Mouse (Mus musculus) heart, embryonic 16.5 days (tissue): ENCODE results near the gene Gm37240. TPM values are rescaled to one million over a fixed set of nuclear protein-coding genes. Genes with fewer than 3 reads are reported as not detected.

Source experiments
- ATAC-seq: fragments of 200-750 bp; cut with Nextera tagmentation; replicated peaks from 2 replicates; pipeline ENCODE4 v1.8.0; 2017; ENCODE audit warnings: moderate number of reproducible peaks; ENCODE audit not compliant: insufficient read depth, low FRiP score; ENCODE audit errors: extremely low read depth
- H3K27ac ChIP-seq: fragments of 300-500 bp; sonication (generic); 2 replicates; pipeline ENCODE4 v1.5.1; 2014; ENCODE audit warnings: mild to moderate bottlenecking, low read length, control low read depth, moderate library complexity
- H3K27me3 ChIP-seq: fragments of 300-500 bp; sonication (generic); 2 replicates; pipeline ENCODE4 v1.6.1; 2014; ENCODE audit warnings: low read length, mixed read lengths; ENCODE audit not compliant: control insufficient read depth, insufficient read depth
- H3K36me3 ChIP-seq: fragments of 300-500 bp; sonication (generic); 2 replicates; pipeline ENCODE4 v1.6.1; 2014; ENCODE audit not compliant: control insufficient read depth, insufficient read depth
- H3K4me1 ChIP-seq: fragments of 300-500 bp; sonication (generic); 2 replicates; pipeline ENCODE4 v1.6.1; 2014; ENCODE audit warnings: low read length, mixed read lengths; ENCODE audit not compliant: control insufficient read depth, insufficient read depth
- H3K4me2 ChIP-seq: fragments of 300-500 bp; sonication (generic); 2 replicates; pipeline ENCODE4 v1.6.1; 2014; ENCODE audit warnings: low read depth, mild to moderate bottlenecking, control low read depth, low read length
- H3K4me3 ChIP-seq: fragments of 300-500 bp; sonication (generic); 2 replicates; pipeline ENCODE4 v1.5.1; 2014; ENCODE audit warnings: mild to moderate bottlenecking, control low read depth, low read length
- H3K9ac ChIP-seq: fragments of 300-500 bp; sonication (generic); 2 replicates; pipeline ENCODE4 v1.6.1; 2014; ENCODE audit warnings: low read length, control low read depth
- H3K9me3 ChIP-seq: fragments of 300-500 bp; sonication (generic); replicated peaks from 2 replicates; pipeline ENCODE4 v1.6.1; 2016; ENCODE audit warnings: low read length; ENCODE audit not compliant: control insufficient read depth
- WGBS: fragments of 180-500 bp; shearing (Covaris S2); extraction: QIAGEN DNeasy Blood & Tissue Kit; methylation state at CpG from one replicate; pipeline ENCODE4 v1.1.7; 2014; 5-methylcytosine and 5-hydroxymethylcytosine counted together
- polyA plus RNA-seq: library from polyadenylated mRNA; unstranded; fragments of >200 nt; fragmentation: Nextera tagmentation; extraction: Ambion mirVana; gene quantifications from 2 replicates; pipeline ENCODE4 v1.2.1, GENCODE M21; 2015

The Gm37240 gene
- polyA plus RNA-seq, 1 experiment from 2014 or later, result 18.4 TPM

- no peak for ATAC-seq
- Histone ChIP-seq H3K4me1 (0 out of 2 replicates have a peak, but pooled peaks cover 8% of the 10 kb centered on the region), H3K9me3 (no peaks in the 10 kb centered on the region), H3K9ac (no peak overlapping the region), H3K4me3 (no peak overlapping the region), H3K36me3 (no peaks in the 10 kb centered on the region), H3K27ac (no peak overlapping the region), H3K4me2 (no peak overlapping the region), H3K27me3 (no peaks in the 10 kb centered on the region)
- WGBS, result 73% methylated on average over 4 of the region's 4 CpGs
Observed at GRCm38 (mm10) chr3:85205911-85206310, 681.4 kb downstream of the Gm37240 start.

GRCm38 (mm10) chr3:85203659-85204058 lies 683.7 kb downstream of the Gm37240 start:
- WGBS, result 65% methylated on average over 9 of the region's 9 CpGs
- Histone ChIP-seq H3K27me3 (no peaks in the 10 kb centered on the region), H3K4me3 (no peak overlapping the region), H3K4me1 (0 out of 2 replicates have a peak, but pooled peaks cover 8% of the 10 kb centered on the region), H3K9ac (no peak overlapping the region), H3K36me3 (no peaks in the 10 kb centered on the region), H3K4me2 (no peak overlapping the region), H3K9me3 (no peaks in the 10 kb centered on the region), H3K27ac (no peak overlapping the region)
- no peak for ATAC-seq

GRCm38 (mm10) chr3:85202726-85203125 lies 684.6 kb downstream of the Gm37240 start:
- no peak overlapping the region for H3K9ac ChIP-seq
- no peak overlapping the region for H3K4me2 ChIP-seq
- H3K9me3 ChIP-seq, result no peaks in the 10 kb centered on the region
- WGBS, result 55% methylated on average over 3 of the region's 3 CpGs
- ATAC-seq, result no peak
- 0 out of 2 replicates have a peak, but pooled peaks cover 8% of the 10 kb centered on the region for H3K4me1 ChIP-seq
- H3K36me3 ChIP-seq, result no peaks in the 10 kb centered on the region
- H3K27ac ChIP-seq, result no peak overlapping the region
- no peak overlapping the region for H3K4me3 ChIP-seq
- no peaks in the 10 kb centered on the region for H3K27me3 ChIP-seq

GRCm38 (mm10) chr3:85201785-85202184 lies 685.5 kb downstream of the Gm37240 start:
- Histone ChIP-seq H3K36me3 (no peaks in the 10 kb centered on the region), H3K27me3 (no peaks in the 10 kb centered on the region), H3K4me3 (no peak overlapping the region), H3K4me2 (no peak overlapping the region), H3K9ac (no peak overlapping the region), H3K9me3 (no peaks in the 10 kb centered on the region), H3K4me1 (0 out of 2 replicates have a peak, but pooled peaks cover 8% of the 10 kb centered on the region), H3K27ac (no peak overlapping the region)
- 84% methylated on average over 4 of the region's 4 CpGs for WGBS
- no peak for ATAC-seq

- whole genome bisulfite sequencing, result 83% methylated on average over 3 of the region's 3 CpGs
- no peak for ATAC-seq
- no peaks in the 10 kb centered on the region for H3K9me3 ChIP-seq
Observed at GRCm38 (mm10) chr3:85198496-85198895, 688.8 kb downstream of the Gm37240 start.

GRCm38 (mm10) chr3:85197148-85197547 lies 690.2 kb downstream of the Gm37240 start:
- 55% methylated on average over 6 of the region's 6 CpGs for WGBS
- no peak for ATAC-seq
- Histone ChIP-seq H3K27ac (no peak overlapping the region), H3K4me3 (no peak overlapping the region), H3K9ac (no peak overlapping the region), H3K9me3 (no peaks in the 10 kb centered on the region), H3K36me3 (no peaks in the 10 kb centered on the region), H3K4me2 (no peak overlapping the region), H3K27me3 (no peaks in the 10 kb centered on the region), H3K4me1 (no peaks in the 10 kb centered on the region)

More at GRCm38 (mm10) chr3:85198496-85198895, 688.8 kb downstream of the Gm37240 start:
- H3K4me2 ChIP-seq, result no peak overlapping the region
- no peaks in the 10 kb centered on the region for H3K4me1 ChIP-seq
- no peak overlapping the region for H3K9ac ChIP-seq
- no peaks in the 10 kb centered on the region for H3K36me3 ChIP-seq
- no peaks in the 10 kb centered on the region for H3K27me3 ChIP-seq
- no peak overlapping the region for H3K27ac ChIP-seq
- H3K4me3 ChIP-seq, result no peak overlapping the region

- ATAC-seq, result no peak
- Histone ChIP-seq H3K4me2 (no peak overlapping the region), H3K9ac (no peak overlapping the region), H3K9me3 (no peaks in the 10 kb centered on the region), H3K4me1 (no peaks in the 10 kb centered on the region), H3K4me3 (no peak overlapping the region), H3K27ac (no peak overlapping the region), H3K27me3 (no peaks in the 10 kb centered on the region), H3K36me3 (no peaks in the 10 kb centered on the region)
- 87% methylated on average over 4 of the region's 4 CpGs for WGBS
Observed at GRCm38 (mm10) chr3:85196591-85196990, 690.7 kb downstream of the Gm37240 start.

GRCm38 (mm10) chr3:85195068-85195481 lies 692.2 kb downstream of the Gm37240 start:
- Histone ChIP-seq H3K27me3 (no peaks in the 10 kb centered on the region), H3K27ac (no peak overlapping the region), H3K9ac (peak overlapping the region; percentile 39; the same call in 1 of the 2 replicates), H3K4me1 (no peaks in the 10 kb centered on the region), H3K9me3 (no peaks in the 10 kb centered on the region), H3K4me2 (peak overlapping the region; percentile 53), H3K36me3 (no peaks in the 10 kb centered on the region), H3K4me3 (peak overlapping the region; percentile 46)
- 0 out of 2 replicates have a peak, but pooled peaks have one; percentile 37 for ATAC-seq
- 41% methylated on average over 8 of the region's 8 CpGs for WGBS

- H3K4me3 ChIP-seq, result no peak overlapping the region
- no peaks in the 10 kb centered on the region for H3K36me3 ChIP-seq
- no peak overlapping the region for H3K27ac ChIP-seq
- H3K9me3 ChIP-seq, result no peaks in the 10 kb centered on the region
- H3K4me1 ChIP-seq, result peaks cover 18% of the 10 kb centered on the region
- H3K4me2 ChIP-seq, result no peak overlapping the region
- WGBS, result 71% methylated on average over 8 of the region's 8 CpGs
- no peaks in the 10 kb centered on the region for H3K27me3 ChIP-seq
- ATAC-seq, result no peak
- H3K9ac ChIP-seq, result no peak overlapping the region
Observed at GRCm38 (mm10) chr3:85189791-85190190, 697.5 kb downstream of the Gm37240 start.
